Mouse (Mus musculus) frontal cortex, adult 2 months (tissue): ENCODE measurements at regions not wholly inside any gene's neighbourhood (a gene's known extent, or its start where the extent isn't known, plus 50 kb on each side); places are given as distances from the start of the nearest gene placed in this dataset.

Experiments used
- DNase-seq, 2 experiments: peaks; one replicate each; pipeline ENCODE4 v3.0.0; 2022; ENCODE audit warnings: low spot score in 1 of 2; ENCODE audit errors: extremely low spot score in 1 of 2

- peak; percentile 50 to 63 for DNase-seq
Measured at GRCm38 (mm10) chr15:28560035-28560434, 356.5 kb downstream of the Dnah5 start.

- no peak for DNase-seq
Measured at GRCm38 (mm10) chr15:28595294-28595693, 391.7 kb downstream of the Dnah5 start.

- no peak for DNase-seq
Measured at GRCm38 (mm10) chr15:28595725-28596124, 392.2 kb downstream of the Dnah5 start.

GRCm38 (mm10) chr15:28600132-28600531 lies 396.6 kb downstream of the Dnah5 start:
- DNase-seq, result peak; percentile 27 to 43

GRCm38 (mm10) chr15:28615662-28616061 lies 412.1 kb downstream of the Dnah5 start:
- DNase-seq, result no peak

- no peak for DNase-seq
Measured at GRCm38 (mm10) chr15:28640349-28640748, 436.8 kb downstream of the Dnah5 start.

- DNase-seq, result no peak
Measured at GRCm38 (mm10) chr15:28645122-28645521, 441.6 kb downstream of the Dnah5 start.

GRCm38 (mm10) chr15:28653996-28654395 lies 450.4 kb downstream of the Dnah5 start:
- DNase-seq, result no peak

GRCm38 (mm10) chr15:28663847-28664602 lies 460.5 kb downstream of the Dnah5 start:
- peak in 1 of 2 experiments; percentile 21 for DNase-seq
